Mouse (Mus musculus): ENCODE measurements at regions not wholly inside any gene's neighbourhood (a gene's known extent, or its start where the extent isn't known, plus 50 kb on each side); places are given as distances from the start of the nearest gene placed in this dataset.

GRCm38 (mm10) chr4:7347317-7347716 is 891.5 kb downstream of the Car8 start:
- 81% methylated on average over 1 of the region's 1 CpGs for WGBS
- ATAC-seq, result no peak

GRCm38 (mm10) chr4:7341159-7341558 is 897.7 kb downstream of the Car8 start:
- Histone ChIP-seq H3K9ac (ENCODE audit: low read depth, low read length) (no peak overlapping the region), H3K36me3 (ENCODE audit: control insufficient read depth, insufficient read depth, low read length) (no peaks in the 10 kb centered on the region), H3K4me1 (ENCODE audit: control insufficient read depth, insufficient read depth, low read depth, low read length) (no peaks in the 10 kb centered on the region), H3K27ac (ENCODE audit: low read depth, low read length) (no peak overlapping the region), H3K27me3 (replicated peaks; ENCODE audit: control insufficient read depth, insufficient read depth, low read length) (no peaks in the 10 kb centered on the region), H3K9me3 (ENCODE audit: control insufficient read depth, low read length) (no peaks in the 10 kb centered on the region), H3K4me3 (ENCODE audit: low read length) (no peak overlapping the region), H3K4me2 (ENCODE audit: low read length) (no peak overlapping the region)
- 100% methylated on average over 1 of the region's 1 CpGs for WGBS
- ATAC-seq, result no peak

More at GRCm38 (mm10) chr4:7347317-7347716, 891.5 kb downstream of the Car8 start:
- Histone ChIP-seq H3K36me3 (ENCODE audit: control insufficient read depth, insufficient read depth, low read length) (no peaks in the 10 kb centered on the region), H3K4me1 (ENCODE audit: control insufficient read depth, insufficient read depth, low read depth, low read length) (no peaks in the 10 kb centered on the region), H3K27me3 (replicated peaks; ENCODE audit: control insufficient read depth, insufficient read depth, low read length) (no peaks in the 10 kb centered on the region), H3K4me2 (ENCODE audit: low read length) (no peak overlapping the region), H3K27ac (ENCODE audit: low read depth, low read length) (no peak overlapping the region), H3K9me3 (ENCODE audit: control insufficient read depth, low read length) (no peaks in the 10 kb centered on the region; the same call in 1 of the 2 replicates), H3K4me3 (ENCODE audit: low read length) (no peak overlapping the region), H3K9ac (ENCODE audit: low read depth, low read length) (no peak overlapping the region)

GRCm38 (mm10) chr4:7314261-7314660 is 924.6 kb downstream of the Car8 start:
- WGBS, result 84% methylated on average over 4 of the region's 4 CpGs
- Histone ChIP-seq H3K9me3 (ENCODE audit: control insufficient read depth, low read length) (no peaks in the 10 kb centered on the region), H3K4me1 (ENCODE audit: control insufficient read depth, insufficient read depth, low read depth, low read length) (no peaks in the 10 kb centered on the region), H3K27me3 (replicated peaks; ENCODE audit: control insufficient read depth, insufficient read depth, low read length) (no peaks in the 10 kb centered on the region), H3K4me2 (ENCODE audit: low read length) (no peak overlapping the region), H3K27ac (ENCODE audit: low read depth, low read length) (no peak overlapping the region), H3K36me3 (ENCODE audit: control insufficient read depth, insufficient read depth, low read length) (no peaks in the 10 kb centered on the region), H3K4me3 (ENCODE audit: low read length) (no peak overlapping the region), H3K9ac (ENCODE audit: low read depth, low read length) (no peak overlapping the region)
- no peak for ATAC-seq

GRCm38 (mm10) chr4:7313219-7313618 is 925.6 kb downstream of the Car8 start:
- WGBS, result 92% methylated on average over 2 of the region's 2 CpGs
- H3K4me2 ChIP-seq (ENCODE audit: low read length), result no peak overlapping the region
- H3K4me3 ChIP-seq (ENCODE audit: low read length), result no peak overlapping the region
- H3K9ac ChIP-seq (ENCODE audit: low read depth, low read length), result no peak overlapping the region
- no peaks in the 10 kb centered on the region for H3K36me3 ChIP-seq (ENCODE audit: control insufficient read depth, insufficient read depth, low read length)
- no peaks in the 10 kb centered on the region for H3K4me1 ChIP-seq (ENCODE audit: control insufficient read depth, insufficient read depth, low read depth, low read length)
- no peak for ATAC-seq
- no peaks in the 10 kb centered on the region for H3K27me3 ChIP-seq (replicated peaks; ENCODE audit: control insufficient read depth, insufficient read depth, low read length)
- no peak overlapping the region for H3K27ac ChIP-seq (ENCODE audit: low read depth, low read length)
- no peaks in the 10 kb centered on the region for H3K9me3 ChIP-seq (ENCODE audit: control insufficient read depth, low read length)

GRCm38 (mm10) chr4:7312160-7312559 is 926.7 kb downstream of the Car8 start:
- H3K36me3 ChIP-seq (ENCODE audit: control insufficient read depth, insufficient read depth, low read length), result no peaks in the 10 kb centered on the region
- no peak for ATAC-seq
- H3K9ac ChIP-seq (ENCODE audit: low read depth, low read length), result no peak overlapping the region
- no peaks in the 10 kb centered on the region for H3K27me3 ChIP-seq (replicated peaks; ENCODE audit: control insufficient read depth, insufficient read depth, low read length)
- H3K4me1 ChIP-seq (ENCODE audit: control insufficient read depth, insufficient read depth, low read depth, low read length), result no peaks in the 10 kb centered on the region
- no peak overlapping the region for H3K27ac ChIP-seq (ENCODE audit: low read depth, low read length)
- no peak overlapping the region for H3K4me3 ChIP-seq (ENCODE audit: low read length)
- H3K9me3 ChIP-seq (ENCODE audit: control insufficient read depth, low read length), result no peaks in the 10 kb centered on the region
- H3K4me2 ChIP-seq (ENCODE audit: low read length), result no peak overlapping the region
- 84% methylated on average over 1 of the region's 1 CpGs for WGBS

GRCm38 (mm10) chr4:7269047-7269446 is 969.8 kb downstream of the Car8 start:
- H3K27me3 ChIP-seq (replicated peaks; ENCODE audit: control insufficient read depth, insufficient read depth, low read length), result no peaks in the 10 kb centered on the region
- no peaks in the 10 kb centered on the region for H3K36me3 ChIP-seq (ENCODE audit: control insufficient read depth, insufficient read depth, low read length)
- 91% methylated on average over 4 of the region's 4 CpGs for WGBS
- no peak overlapping the region for H3K4me3 ChIP-seq (ENCODE audit: low read length)
- no peaks in the 10 kb centered on the region for H3K9me3 ChIP-seq (ENCODE audit: control insufficient read depth, low read length)
- no peak overlapping the region for H3K4me2 ChIP-seq (ENCODE audit: low read length)
- H3K4me1 ChIP-seq (ENCODE audit: control insufficient read depth, insufficient read depth, low read depth, low read length), result no peaks in the 10 kb centered on the region
- H3K9ac ChIP-seq (ENCODE audit: low read depth, low read length), result no peak overlapping the region
- no peak overlapping the region for H3K27ac ChIP-seq (ENCODE audit: low read depth, low read length)
- ATAC-seq, result no peak

- WGBS, result 89% methylated on average over 2 of the region's 2 CpGs
- ATAC-seq, result no peak
These were observed 982.4 kb downstream of the Car8 start for GRCm38 (mm10) chr4:7256486-7256885.

GRCm38 (mm10) chr4:7253616-7254015 is 985.2 kb downstream of the Car8 start:
- H3K36me3 ChIP-seq (ENCODE audit: control insufficient read depth, insufficient read depth, low read length), result no peaks in the 10 kb centered on the region
- no peak overlapping the region for H3K9ac ChIP-seq (ENCODE audit: low read depth, low read length)
- H3K27me3 ChIP-seq (replicated peaks; ENCODE audit: control insufficient read depth, insufficient read depth, low read length), result no peaks in the 10 kb centered on the region
- no peak overlapping the region for H3K27ac ChIP-seq (ENCODE audit: low read depth, low read length)
- H3K4me3 ChIP-seq (ENCODE audit: low read length), result no peak overlapping the region
- H3K4me1 ChIP-seq (ENCODE audit: control insufficient read depth, insufficient read depth, low read depth, low read length), result no peaks in the 10 kb centered on the region
- ATAC-seq, result no peak
- WGBS, result 77% methylated on average over 2 of the region's 2 CpGs
- no peak overlapping the region for H3K4me2 ChIP-seq (ENCODE audit: low read length)
- H3K9me3 ChIP-seq (ENCODE audit: control insufficient read depth, low read length), result no peaks in the 10 kb centered on the region

More at GRCm38 (mm10) chr4:7256486-7256885, 982.4 kb downstream of the Car8 start:
- no peak overlapping the region for H3K9ac ChIP-seq (ENCODE audit: low read depth, low read length)
- no peaks in the 10 kb centered on the region for H3K4me1 ChIP-seq (ENCODE audit: control insufficient read depth, insufficient read depth, low read depth, low read length)
- no peak overlapping the region for H3K4me2 ChIP-seq (ENCODE audit: low read length)
- H3K4me3 ChIP-seq (ENCODE audit: low read length), result no peak overlapping the region
- peaks cover 2% of the 10 kb centered on the region; the same call in 1 of the 2 replicates for H3K9me3 ChIP-seq (ENCODE audit: control insufficient read depth, low read length)
- no peaks in the 10 kb centered on the region for H3K36me3 ChIP-seq (ENCODE audit: control insufficient read depth, insufficient read depth, low read length)
- H3K27ac ChIP-seq (ENCODE audit: low read depth, low read length), result no peak overlapping the region
- H3K27me3 ChIP-seq (replicated peaks; ENCODE audit: control insufficient read depth, insufficient read depth, low read length), result no peaks in the 10 kb centered on the region

GRCm38 (mm10) chr4:7251641-7252040 is 987.2 kb downstream of the Car8 start:
- Histone ChIP-seq H3K4me1 (ENCODE audit: control insufficient read depth, insufficient read depth, low read depth, low read length) (no peaks in the 10 kb centered on the region), H3K9ac (ENCODE audit: low read depth, low read length) (no peak overlapping the region), H3K36me3 (ENCODE audit: control insufficient read depth, insufficient read depth, low read length) (no peaks in the 10 kb centered on the region), H3K4me3 (ENCODE audit: low read length) (no peak overlapping the region), H3K4me2 (ENCODE audit: low read length) (no peak overlapping the region), H3K27me3 (replicated peaks; ENCODE audit: control insufficient read depth, insufficient read depth, low read length) (no peaks in the 10 kb centered on the region), H3K27ac (ENCODE audit: low read depth, low read length) (no peak overlapping the region), H3K9me3 (ENCODE audit: control insufficient read depth, low read length) (no peaks in the 10 kb centered on the region)
- ATAC-seq, result no peak
- WGBS, result 65% methylated on average over 2 of the region's 2 CpGs

GRCm38 (mm10) chr4:7247816-7248215 is 991.0 kb downstream of the Car8 start:
- Histone ChIP-seq H3K4me1 (ENCODE audit: control insufficient read depth, insufficient read depth, low read depth, low read length) (no peaks in the 10 kb centered on the region), H3K27ac (ENCODE audit: low read depth, low read length) (no peak overlapping the region)
- no peak for ATAC-seq

More at GRCm38 (mm10) chr4:7247816-7248215, 991.0 kb downstream of the Car8 start:
- no peaks in the 10 kb centered on the region for H3K9me3 ChIP-seq (ENCODE audit: control insufficient read depth, low read length)
- H3K4me2 ChIP-seq (ENCODE audit: low read length), result no peak overlapping the region
- WGBS, result 24% methylated on average over 4 of the region's 4 CpGs
- H3K9ac ChIP-seq (ENCODE audit: low read depth, low read length), result no peak overlapping the region
- no peak overlapping the region for H3K4me3 ChIP-seq (ENCODE audit: low read length)
- H3K36me3 ChIP-seq (ENCODE audit: control insufficient read depth, insufficient read depth, low read length), result no peaks in the 10 kb centered on the region
- H3K27me3 ChIP-seq (replicated peaks; ENCODE audit: control insufficient read depth, insufficient read depth, low read length), result no peaks in the 10 kb centered on the region

Data from hindbrain, embryonic 16.5 days (tissue).